Mouse (Mus musculus) adrenal gland, adult 8-10 months (tissue): ENCODE results near the gene Hoxa11. TPM values are rescaled to one million over a fixed set of nuclear protein-coding genes. Genes with fewer than 3 reads are reported as not detected.

ENCODE experiments used
- DNase-seq: peaks from one replicate; pipeline ENCODE4 v3.0.0; 2022
- total RNA-seq, 4 experiments: library from RNA; stranded (reverse); gene quantifications; 2 replicates each; pipeline ENCODE4 v1.2.4; 2022

The Hoxa11 gene
- not detected for total RNA-seq

DNA sequence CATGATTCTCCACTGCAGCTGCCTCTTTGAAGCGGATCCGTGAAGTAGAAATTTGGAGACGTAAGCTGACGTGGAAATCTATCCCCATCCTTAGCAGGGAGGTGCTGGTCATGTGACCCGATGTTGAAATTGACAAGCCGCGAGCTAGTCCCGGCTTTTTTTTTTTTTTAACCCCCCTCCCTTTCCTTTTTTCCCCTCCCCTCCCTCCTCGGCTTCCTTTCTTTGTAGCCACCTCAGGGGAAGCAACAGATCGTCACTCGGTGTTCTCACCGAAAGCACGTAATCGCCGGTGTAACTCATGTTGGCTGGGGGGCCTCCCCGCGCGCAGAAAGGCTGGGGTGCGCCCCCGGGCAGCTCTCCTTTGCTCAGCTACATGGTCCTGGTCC lies at the start of gene Hoxa11:
Gene Hoxa11 (minus strand): TSS at position 54 of the 386 bp plus-strand sequence.
- DNase-seq, result no peak

DNA sequence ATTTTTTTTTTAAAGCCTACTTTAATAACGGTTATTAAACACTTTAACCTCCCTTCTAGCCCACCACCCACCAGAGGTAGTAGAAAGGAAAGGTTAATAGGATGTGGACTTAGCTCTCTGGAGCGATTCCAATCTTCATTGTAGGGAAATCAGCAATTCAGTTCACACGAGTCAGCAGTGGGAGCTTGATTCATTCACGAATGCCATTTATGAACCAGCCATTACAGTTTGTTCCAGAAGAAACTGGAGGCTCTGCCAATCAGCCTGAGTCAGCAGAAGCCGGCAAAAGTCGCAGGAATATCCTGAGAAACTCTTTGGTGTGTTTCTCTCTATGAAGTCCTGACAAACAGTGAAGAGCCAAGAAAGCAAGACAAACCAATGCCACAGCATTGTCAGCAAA lies 49.0 kb upstream of the Hoxa11 start:
- no peak for DNase-seq

- no peak for DNase-seq
Measured at GRCm38 (mm10) chr6:52292328-52292727, 46.7 kb upstream of the Hoxa11 start.

GRCm38 (mm10) chr6:52291021-52291860 lies 45.6 kb upstream of the Hoxa11 start:
- no peak for DNase-seq

DNA sequence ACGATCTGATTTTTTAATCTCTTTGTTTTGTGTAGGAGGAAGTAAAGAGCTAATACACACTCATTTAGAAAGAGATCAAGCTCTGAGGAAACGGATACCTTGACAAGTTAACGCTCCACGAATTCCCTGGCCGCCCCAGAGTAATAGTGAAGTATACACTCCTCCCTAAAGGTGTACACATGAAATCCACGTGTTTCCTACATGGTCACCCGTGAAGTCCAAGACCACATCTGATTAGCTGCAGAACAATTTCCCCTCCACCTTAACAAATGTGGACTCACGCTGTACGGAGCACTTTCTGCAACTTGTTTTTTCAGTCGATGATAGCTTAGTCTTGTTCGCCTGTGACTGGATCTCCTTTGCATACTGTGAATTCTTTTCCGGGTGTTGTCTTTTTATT lies 44.6 kb upstream of the Hoxa11 start:
- DNase-seq, result no peak

- peak; percentile 56 for DNase-seq
Measured at GRCm38 (mm10) chr6:52283896-52284295, 38.3 kb upstream of the Hoxa11 start.

DNA sequence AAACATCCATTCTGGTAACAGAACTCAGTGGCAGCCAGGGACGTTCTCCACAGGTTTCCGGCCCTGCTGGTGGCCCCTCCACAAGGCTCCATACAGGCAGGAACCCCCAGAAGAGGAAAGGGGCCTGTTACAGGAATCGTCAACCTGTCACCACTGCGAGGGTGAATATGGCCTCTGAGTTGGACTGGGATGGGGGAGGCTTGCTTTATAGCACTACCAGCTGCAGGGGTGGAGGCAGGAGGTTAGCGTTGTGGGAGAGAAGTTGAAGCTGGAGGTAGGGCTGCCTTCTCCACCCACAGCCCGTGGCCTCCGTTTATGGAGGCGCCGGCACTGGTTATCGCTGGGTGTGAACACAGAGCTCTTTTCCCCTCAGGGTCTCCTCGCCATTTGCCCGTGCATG lies 35.5 kb upstream of the Hoxa11 start:
- no peak for DNase-seq

GRCm38 (mm10) chr6:52276920-52277319 lies 31.3 kb upstream of the Hoxa11 start:
- no peak for DNase-seq

- no peak for DNase-seq
Measured at GRCm38 (mm10) chr6:52276382-52276781, 30.8 kb upstream of the Hoxa11 start.

- DNase-seq, result no peak
Measured at GRCm38 (mm10) chr6:52275563-52276280, 30.1 kb upstream of the Hoxa11 start.

- no peak for DNase-seq
Measured at GRCm38 (mm10) chr6:52274576-52274975, 29.0 kb upstream of the Hoxa11 start.

DNA sequence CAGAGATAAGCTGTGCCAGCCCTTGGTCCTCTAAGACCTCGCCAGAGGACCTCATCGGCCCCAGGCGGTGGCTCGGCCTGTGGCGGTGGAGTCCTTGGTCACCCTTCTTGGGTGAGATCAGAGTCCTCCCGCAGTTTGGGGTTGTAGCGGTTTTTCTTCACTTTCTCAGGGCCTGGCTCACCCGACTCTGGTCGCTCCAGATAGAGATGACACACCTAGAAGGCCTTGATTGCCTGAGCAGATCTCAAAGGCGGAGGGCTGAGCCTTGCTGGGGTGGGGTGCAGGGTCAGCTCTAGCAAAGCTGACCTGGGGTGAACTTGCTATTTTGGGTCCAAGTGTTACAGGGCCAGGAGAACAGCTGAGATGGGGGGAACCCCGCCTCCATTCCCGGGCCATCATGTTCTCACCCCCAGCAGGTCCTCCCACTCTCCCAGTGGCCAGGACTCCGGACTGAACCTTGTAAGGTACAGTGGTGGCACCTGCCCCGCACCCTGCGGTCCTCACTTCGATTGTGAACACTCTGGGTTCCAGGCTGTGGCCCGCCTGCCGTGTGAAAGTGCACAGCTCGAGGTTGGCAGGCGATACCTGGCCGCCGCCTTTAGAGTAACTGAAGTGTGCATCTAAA lies 28.2 kb upstream of the Hoxa11 start:
- no peak for DNase-seq

GRCm38 (mm10) chr6:52272766-52273655 lies 27.4 kb upstream of the Hoxa11 start:
- DNase-seq, result no peak

GRCm38 (mm10) chr6:52270494-52271480 lies 25.2 kb upstream of the Hoxa11 start:
- no peak for DNase-seq

GRCm38 (mm10) chr6:52268756-52269155 lies 23.1 kb upstream of the Hoxa11 start:
- DNase-seq, result no peak

- no peak for DNase-seq
Measured at GRCm38 (mm10) chr6:52268341-52268740, 22.7 kb upstream of the Hoxa11 start.

GRCm38 (mm10) chr6:52267691-52268090 lies 22.1 kb upstream of the Hoxa11 start:
- no peak for DNase-seq

DNA sequence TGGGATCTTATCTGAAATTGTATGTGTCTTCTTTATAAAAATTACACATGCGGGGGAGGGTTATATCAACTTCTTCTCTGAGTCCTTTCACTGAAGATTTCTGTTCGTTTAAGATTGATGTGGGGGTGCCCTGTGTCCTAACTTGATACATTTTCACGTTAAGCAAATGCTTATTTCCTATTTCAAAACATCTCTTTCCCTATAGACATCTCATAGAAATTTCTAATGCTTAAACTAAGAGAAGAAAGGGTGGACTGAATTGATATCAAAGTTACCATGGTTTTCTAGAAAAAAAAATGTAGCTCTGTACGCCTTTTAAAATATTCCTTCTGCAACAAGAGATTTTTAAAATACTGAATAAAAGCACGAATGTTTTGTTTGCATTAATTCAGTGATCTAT lies 21.6 kb upstream of the Hoxa11 start:
- no peak for DNase-seq

DNA sequence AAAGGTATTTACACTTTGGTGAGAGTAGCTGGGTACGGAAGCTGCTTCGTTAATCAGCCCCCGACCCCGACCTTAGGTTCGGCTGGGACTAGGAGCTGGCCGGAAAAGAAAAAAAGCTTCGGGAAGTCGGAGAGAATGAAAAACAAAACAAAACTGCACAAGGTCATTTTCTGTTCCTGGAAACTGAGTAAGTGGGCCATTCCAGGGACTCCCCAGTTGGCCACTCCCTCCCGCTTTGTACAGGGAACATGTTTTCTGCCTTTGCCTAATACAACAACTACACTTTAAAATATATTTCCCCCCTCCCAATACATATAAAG lies 21.0 kb upstream of the Hoxa11 start:
- DNase-seq, result no peak

DNA sequence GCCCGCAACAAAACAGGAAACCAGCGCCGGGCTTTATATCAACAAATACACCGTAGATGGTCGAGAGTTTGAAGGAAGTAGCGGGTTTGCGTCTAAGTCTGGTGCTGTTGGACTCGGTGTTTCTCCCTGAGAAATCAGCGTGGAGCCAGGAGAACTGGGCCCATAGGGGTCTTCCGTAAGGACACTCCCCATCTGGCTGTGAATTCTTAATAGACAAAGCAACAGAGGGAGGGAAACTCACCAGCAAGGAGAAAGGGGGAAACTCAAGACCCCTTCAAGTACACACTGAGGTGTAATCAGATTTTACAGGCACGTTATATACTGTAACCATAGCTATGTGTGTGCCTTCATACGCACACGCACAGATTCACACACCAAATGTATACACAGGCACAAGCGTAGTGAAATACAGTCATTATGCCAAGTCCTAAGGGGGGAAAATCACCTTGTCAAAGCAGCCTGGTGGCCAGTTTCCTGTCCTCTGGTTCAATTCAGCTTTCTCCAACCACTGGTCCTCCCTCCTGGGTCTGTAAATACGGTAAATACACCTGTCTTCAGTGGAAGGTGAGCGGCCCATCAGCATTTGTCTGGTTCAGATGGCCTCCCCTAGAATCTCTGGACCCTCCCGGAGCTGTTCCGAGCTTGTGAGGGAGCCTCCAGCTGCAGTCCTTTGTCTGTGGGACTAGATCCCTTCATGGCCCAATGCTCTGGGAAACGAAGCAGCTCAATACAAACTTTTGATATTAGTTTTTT lies 20.5 kb upstream of the Hoxa11 start:
- no peak for DNase-seq
